Mouse (Mus musculus) lung, adult 2 months (tissue): ENCODE measurements around the gene Lpin1.

ENCODE experiments used
- CTCF ChIP-seq: fragments of 200-500 bp; IDR thresholded peaks from 2 replicates; pipeline ENCODE4 v1.5.1; 2011; ENCODE audit warnings: mild to moderate bottlenecking, low read length, control low read depth; ENCODE audit not compliant: insufficient read depth
- POLR2A ChIP-seq: fragments of 200-500 bp; IDR thresholded peaks from 2 replicates; pipeline ENCODE4 v1.6.1; 2011; ENCODE audit warnings: low read depth, mild to moderate bottlenecking, control low read depth, low read length, borderline replicate concordance; ENCODE audit errors: extremely low read depth

GRCm38 (mm10) chr12:16643508-16644345, 33.0 kb upstream of the Lpin1 start:
- TF ChIP-seq POLR2A (no peak), CTCF (no peak)
